Mouse (Mus musculus) mesoderm, embryonic 11.5 days (tissue): ENCODE results near the gene Ccdc103.

Experiments
- DNase-seq: peaks from one replicate; pipeline ENCODE4 v3.0.0-alpha.2; 2012; ENCODE audit warnings: low read depth, low spot score

The Ccdc103 gene

DNA sequence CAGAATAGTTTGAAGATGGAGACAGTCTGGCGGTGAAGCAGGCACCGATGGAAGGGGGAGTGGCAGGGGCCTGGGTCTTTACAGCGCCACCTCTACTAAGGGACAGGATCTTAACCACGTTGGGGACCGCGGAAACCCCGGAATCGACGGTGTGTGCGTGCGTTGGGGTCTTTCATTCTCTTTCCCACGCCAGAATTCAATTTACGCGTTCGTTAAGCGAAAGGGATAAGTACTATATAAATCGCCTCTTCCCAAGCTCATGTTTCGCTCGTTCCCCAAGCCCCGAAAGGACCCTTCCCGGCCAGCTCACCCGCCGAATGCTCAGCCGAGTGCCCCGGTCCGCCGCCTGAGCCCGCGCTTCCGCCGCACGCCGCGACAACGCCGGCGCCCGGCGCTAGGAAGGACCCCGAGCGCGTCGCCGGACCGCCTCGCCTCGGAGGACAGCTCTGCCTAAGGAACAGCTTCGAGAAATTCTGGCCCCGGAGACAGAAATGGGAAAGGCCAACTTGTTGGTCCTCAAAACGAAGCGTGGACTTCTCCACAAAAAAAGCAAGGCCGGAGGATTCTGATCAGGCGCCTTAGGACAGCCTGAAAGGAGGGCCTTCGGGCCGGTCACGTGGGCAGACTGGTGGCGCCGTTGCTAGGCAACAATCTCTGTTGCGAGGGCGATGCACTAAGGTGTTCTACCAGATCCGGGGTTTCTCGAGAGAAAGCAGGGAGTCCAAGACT lies at the start of gene Ccdc103, which contains the start of gene Eftud2:
Ccdc103 (plus strand) TSS at position 620 of the 729 bp plus-strand sequence.
Eftud2 (minus strand) TSS at position 401 of the 729 bp plus-strand sequence.
- peak; percentile 92 for DNase-seq

DNA sequence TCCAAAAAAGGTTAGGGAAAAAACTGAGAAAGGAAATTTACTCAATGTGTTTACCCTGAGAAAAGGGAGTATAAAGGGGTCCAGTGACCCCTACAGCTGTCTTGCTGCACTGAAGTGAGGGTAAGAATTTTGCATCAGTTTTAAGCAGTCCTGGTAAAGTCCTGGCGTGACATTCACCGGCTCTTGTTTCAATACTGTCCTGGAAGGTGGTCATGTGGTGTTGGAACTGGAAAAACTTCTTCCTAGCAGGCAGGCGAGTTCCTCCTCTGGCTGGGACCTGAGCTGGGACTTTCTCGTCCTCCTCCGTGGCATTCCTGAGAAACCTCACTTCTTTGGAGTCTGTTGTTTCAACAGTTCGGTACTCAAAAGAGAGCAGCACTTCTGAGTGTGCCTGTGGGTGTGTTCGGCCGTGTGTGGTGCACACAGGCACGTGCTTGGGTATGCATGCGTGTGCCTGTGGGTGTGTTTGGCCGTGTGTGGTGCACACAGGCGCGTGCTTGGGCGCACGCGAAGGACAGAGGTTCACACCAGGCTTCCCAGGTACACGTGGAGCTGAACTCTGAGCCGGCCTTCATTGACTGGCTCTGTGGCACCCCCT lies 48.2 kb upstream of the Ccdc103 start:
- no peak for DNase-seq

DNA sequence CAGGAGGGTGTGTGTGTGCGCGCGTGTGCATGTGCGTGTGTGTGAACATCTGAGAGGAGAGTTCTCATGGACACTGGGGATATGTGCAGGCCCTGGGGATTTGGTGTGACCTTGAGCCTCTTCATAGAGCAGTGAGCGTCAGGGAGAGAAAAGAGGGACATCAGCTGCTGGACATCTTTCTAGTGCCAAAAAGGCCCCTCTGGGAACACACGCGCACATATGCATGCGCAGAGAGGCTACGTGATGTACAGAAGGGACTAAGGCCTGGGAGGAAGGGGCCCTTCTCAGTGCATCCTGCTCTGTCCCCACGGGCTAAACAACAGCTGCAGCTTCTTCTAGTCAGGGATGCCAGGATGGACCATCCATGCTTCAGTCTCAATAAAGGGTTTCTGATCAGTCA lies 46.8 kb upstream of the Ccdc103 start:
- DNase-seq = no peak

DNA sequence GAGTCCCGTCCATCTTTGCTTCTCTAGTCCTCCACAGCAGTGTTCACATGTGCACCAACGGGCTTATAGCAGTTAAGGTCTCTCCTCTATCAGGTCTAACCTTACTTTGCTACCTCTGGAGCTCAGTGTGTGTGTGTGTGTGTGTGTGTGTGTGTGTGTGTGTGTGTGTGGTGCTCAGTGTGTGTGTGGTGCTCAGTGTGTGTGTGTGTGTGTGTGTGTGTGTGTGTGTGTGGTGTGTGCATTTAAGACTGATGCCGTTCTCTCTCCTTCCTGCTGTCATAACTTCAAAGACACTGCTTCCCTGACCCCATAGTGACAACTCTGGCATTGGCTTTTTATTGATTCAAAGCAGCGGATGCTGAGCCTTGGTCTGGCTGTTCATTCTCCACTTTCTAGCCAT lies 45.5 kb upstream of the Ccdc103 start, which contains the start of gene Higd1b:
Higd1b (plus strand) TSS at position 301 of the 400 bp plus-strand sequence.
- no peak for DNase-seq

DNA sequence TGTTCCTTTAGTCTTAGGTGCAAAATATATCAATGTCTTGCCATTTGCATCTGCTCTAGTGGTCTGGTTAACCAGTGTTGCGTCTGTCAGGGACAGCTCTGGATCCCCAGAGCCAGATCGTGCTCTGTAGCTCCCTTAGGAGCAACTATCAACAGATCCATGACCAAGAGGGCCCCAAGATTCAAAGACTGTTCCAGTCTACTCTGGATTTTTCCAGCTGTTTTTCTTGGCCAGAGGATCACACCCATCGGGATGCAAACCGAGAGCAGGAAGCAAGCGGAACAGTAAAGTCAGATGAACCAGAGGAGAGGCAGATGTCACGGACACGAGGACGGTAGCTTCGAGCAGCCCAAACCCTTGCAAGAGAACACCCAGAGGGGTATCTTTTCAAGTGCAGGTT lies 44.9 kb upstream of the Ccdc103 start:
- DNase-seq = no peak

DNA sequence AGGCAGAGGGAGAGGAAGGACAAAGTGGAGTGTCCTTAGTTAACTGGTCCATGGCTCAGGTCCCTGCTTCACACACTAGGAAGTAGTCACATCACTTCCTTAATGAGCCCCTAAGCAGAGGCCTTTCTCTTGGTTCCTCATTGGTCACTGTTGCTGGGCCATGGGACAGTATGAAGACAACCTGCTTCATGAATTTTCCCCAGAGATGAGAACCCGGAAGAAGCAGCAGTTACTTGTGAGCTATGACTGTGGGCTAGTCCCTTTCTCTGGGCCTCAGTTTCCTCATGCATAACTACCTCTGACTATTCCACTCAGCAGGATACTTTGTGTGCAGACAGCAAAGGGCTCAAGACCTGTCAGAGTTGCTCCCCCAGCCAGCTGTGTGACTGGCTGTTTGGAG lies 43.6 kb upstream of the Ccdc103 start:
- DNase-seq = no peak

DNA sequence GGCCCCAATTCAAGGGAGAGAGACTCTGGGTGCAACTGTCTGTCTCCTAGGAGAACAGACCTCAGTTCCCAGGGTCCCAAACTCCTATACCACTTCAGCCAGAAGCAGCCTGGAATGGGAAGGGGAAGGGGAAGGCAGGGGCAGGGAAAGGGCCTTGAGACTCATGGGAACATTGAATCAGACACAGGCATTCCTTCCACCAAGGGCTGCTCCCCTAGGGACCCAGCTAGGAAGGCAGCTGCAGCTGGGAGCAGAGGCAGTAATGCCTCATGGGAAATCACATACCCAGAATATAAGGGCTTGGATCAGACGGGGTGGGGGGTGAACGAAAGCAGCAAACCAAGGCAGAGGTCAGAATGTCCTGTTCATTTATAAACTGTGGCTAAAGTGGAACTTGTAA lies 42.9 kb upstream of the Ccdc103 start:
- no peak for DNase-seq

DNA sequence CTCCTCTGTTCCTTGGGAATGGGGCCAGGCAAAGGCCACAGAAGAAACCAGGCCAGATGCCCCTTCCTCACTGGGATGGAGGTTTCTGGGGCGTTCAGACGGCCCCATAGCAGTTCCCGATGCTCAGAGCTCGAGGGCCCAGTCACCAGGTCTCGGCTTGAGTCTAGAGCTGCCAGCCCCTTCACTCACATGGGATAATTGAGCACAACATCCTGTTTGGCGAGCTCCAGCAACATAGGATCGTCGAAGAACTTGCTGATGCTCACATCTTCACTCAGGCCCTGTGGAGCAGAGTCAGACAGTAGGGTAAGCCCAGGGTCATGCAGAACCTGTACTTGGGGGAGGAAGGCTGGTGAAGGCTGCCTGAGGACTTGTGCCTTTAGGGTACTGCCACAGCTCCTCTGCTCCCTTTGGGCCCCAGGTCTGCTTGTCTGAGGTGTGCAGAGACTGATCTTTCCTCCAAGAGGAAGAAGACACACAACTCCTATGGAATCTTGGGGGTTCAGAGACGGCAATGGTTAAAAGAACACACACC lies 42.3 kb upstream of the Ccdc103 start:
- DNase-seq = no peak

DNA sequence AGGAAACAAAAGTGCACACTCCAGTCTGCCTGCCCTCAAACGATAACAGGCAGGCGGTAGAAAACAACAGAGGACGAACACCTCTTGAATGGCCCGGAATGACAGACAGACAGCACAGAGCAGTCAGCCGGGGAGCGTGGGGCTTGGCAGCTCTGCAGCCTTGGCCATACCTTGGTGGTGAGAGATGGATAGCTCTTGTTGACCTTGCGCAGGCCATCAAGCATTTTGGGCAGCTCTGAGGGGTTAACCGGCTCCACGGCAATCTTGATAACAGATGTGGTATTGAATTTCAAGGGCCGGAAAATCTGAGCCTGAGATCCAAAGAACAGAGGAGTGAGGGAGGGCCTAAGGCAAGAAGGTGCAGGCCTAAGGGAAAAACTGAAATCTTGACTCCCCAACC lies 35.1 kb upstream of the Ccdc103 start:
- no peak for DNase-seq

DNA sequence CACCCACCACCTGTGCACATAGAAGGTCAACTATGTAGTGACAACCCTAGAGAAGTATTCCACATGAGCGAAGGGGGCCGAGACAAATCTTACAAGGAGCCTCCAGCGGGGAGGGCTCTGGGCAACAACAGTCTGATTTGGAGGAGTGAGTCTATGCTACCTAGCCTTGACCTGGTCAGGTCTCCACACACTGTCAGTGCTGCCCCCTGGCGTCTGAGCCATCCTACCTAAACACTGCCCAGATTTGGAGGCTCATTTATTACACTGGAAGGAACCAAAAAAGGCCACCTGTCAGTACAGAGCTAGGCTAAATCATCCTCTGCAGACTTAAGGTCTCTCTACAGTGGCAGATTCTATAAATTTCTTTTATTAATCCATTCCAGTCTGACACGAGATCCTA lies 29.1 kb upstream of the Ccdc103 start:
- peak; percentile 65 for DNase-seq

DNA sequence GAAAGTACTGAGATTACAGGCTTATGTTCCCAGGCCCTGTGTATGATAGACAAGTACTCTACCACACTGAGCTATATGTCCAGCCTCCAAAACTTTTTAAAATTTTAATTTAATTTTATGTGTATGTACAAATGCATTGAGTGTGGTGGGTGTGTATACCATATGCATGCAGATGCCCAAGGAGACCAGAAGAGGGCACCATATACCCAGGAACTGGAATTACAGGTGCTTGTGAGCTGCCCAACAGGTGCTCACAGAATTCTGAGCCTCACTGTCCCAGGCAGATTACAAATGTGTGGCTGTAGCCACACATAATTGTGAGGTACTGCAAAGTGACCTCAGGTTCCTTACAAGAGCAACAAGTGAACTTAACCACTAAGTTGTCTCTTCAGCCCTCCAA lies 27.2 kb upstream of the Ccdc103 start:
- no peak for DNase-seq

DNA sequence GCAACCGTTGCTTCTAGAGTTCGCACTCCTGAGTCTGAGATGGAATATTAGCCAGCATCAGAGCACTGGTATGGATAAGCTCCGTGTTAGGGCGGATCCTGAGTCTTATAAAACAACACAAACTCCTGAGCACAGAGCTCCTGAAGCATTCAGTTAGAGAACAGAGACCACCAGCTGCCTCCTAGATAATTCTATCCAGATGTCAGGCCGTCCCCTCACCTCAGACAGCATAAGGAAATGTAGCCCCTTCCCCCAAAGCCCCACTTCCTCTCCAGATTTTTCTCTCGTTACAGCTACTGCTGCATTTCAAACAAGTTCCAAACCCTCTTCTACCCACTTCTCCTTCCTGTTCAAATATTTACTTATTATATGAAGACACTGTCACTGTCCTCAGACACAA lies 25.1 kb upstream of the Ccdc103 start:
- peak; percentile 34 for DNase-seq

DNA sequence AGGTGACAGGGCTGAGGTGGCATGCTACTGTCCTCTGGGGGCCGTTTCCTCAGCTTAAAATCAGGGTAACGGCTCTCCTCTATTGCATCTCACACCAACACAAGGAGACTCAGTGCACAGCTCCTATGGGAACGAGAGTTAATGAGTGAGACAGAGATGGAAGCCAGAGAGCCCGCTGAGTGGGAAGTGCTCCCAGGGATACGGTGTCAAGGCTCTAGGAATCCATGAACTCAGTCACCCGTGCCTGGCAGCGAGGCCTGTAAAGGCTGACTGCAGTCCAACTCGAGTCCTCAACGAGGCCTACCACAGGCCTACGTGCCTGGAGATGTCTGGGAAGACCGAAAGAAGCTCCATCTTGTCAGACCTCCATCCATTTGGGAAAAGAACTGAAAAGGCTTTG lies 22.1 kb upstream of the Ccdc103 start:
- DNase-seq = no peak

DNA sequence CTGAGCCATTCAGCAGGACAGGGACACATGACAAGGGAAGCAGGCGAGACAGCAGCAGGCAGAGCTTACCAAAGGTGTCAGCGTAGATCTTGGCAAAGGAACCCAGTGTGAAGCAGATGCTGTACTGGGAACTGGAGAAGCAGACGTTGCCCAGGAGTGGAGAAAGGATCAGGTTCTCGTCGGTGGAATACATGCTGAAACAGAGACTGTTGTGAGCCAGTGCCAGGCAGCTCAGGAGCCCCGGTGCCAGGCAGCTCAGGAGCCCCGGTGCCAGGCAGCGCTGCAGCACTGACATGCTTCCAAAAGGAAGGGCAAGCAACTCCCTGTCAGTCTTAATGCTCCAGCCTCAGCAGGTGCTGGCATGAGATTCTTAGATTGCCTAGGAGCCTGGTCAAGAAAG lies 21.1 kb upstream of the Ccdc103 start:
- DNase-seq = no peak

DNA sequence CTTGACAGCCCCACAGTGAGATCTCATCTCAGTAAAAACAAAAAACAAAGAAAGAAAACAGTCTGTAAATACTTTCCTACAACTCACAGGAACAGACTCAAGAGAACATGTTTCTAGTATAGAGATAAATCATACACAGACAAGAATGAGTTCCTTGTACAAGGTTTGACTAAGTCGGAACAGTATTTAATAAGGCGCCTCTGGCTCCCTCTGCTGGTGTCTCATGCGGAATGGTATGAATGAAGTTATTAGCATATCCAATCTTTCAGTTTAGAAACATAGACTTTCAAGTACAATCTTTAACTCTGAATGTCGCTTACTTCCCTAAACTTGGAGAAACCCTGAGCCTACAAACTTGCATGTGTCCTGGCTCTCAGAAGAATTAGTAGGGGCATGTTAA lies 16.7 kb upstream of the Ccdc103 start:
- DNase-seq = peak; percentile 77

DNA sequence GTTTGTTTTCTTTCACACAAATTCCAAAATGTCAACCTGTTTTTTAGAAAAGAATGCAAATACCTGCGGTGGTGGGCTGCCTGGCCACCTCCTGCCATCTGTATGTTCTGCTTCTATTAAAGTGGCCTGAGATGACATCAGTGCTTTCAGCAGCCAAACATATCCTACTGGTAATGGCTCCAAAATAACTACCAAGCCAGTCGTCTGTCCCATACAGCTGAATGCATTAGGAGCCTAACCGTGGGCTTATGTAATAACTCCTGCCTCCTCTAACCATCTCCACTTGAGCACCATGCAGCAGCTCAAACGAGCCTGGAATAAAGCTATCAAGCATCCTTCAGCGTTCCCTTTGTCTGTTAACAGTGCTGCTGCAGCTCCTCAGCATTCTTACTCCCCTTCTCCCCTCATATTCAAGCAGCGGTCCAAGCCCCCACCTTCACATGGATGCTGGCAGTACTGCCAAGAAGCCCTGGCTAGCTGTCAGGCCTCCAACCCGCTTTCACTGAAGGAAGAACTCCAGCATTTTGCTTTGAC lies 6.1 kb upstream of the Ccdc103 start:
- no peak for DNase-seq

DNA sequence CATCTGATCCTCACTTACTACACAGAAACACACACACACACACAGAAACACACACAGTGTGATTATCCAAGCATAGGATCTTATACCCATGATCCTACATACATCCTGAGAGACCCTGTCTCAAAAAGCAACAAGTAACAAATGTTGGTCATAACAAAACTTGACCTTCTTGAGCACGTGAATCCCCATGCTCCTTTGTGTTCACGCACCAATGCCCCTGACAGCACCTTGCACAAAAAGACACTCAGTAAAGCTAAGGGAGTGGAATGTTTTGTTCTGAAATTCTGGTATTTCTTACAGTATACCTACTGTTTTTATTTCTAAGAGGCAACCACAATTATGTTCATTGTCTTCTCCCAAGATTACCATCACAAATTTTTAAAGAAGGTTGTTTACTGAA lies 1.4 kb upstream of the Ccdc103 start:
- no peak for DNase-seq

DNA sequence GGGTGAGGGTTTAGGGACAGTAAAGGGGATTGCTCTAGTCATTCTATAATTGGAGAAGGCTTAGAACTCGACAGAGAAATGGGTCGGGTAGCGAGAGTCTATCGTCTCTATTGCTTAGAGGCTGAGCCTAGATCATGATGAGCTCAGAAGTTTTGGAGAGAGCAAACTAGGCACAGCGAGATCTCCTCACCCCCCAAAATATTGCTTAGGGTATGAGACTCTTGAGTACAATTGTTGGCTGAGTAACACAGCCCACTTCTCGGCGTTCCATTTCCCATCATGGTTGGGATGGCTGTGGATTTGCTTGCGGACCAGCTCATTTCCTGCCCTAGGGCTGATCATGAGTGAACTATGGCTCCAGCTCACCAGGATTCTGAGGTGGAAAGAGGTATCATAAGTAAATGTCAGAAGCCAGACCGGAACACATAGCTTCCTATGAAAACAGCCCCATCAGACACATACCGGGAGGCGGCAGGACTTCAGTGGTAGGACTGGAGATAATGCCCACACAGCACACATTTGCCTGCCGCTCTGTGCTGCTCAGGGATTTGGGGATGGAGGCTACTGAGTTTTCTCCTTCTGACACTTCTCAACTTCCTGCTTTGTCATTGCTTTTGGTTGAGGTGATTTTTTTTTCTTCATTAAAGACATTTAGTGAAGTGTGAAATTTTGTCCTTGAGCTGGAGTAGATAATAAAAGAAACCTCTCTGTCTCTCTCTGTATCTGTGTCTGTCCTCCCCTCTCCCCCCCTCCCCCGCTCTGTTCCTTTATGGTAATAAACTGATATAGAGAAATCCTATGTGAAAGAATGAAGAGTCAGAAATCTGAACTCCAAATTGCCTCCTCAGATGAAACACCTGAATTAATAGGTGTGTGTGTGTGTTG lies 552 bp downstream of the Ccdc103 start:
- DNase-seq = no peak

DNA sequence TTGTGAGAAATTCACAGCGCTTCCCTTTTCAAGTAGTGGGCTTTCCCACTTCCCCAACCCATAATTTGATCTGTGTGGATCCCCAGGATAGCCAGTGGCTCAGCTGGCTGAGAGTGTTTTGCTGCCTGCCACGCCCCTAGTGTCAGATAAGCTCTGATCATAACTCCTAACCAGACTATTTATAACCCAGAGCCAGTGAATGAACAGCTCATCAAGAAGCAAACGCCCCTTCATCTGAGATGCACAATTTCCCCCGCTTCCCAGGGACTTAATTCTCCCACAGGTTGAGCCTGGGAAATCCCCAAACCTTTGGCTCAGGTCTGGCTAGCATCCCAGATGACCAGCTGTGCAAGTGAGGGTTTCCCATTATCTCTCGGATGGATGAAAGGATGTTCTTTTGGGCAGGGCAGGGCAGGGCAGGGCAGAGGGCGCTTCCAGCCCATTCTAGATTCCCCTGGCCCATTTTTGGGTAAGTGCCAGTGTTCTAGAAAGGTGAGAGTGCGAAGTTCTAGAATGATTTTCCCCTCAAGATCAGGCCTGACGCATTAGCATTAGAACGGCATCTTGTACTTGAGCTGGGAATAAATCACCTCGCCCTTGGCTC lies 3.7 kb downstream of the Ccdc103 start, which contains the start of gene Fam187a:
Fam187a (plus strand) TSS at position 554 of the 604 bp plus-strand sequence.
- no peak for DNase-seq

DNA sequence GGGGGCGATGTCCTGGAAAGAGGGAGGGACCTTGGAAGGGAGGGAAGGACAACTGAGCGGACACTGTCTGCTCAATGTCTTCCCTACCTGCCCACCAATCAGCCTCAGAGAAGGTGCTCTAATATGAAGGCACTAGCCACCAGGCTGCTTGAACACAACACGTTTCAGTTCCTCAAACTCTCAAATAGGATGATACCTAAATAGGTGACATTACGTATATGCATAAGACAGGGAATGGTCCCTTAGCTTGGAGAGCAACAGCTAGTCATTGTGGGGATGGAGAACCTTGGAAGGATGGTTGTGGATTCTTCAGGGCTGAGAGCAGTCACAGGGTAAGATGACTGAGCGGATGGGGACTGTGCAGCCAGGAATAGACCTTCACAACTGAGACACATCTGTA lies 6.4 kb downstream of the Ccdc103 start:
- DNase-seq = no peak

DNA sequence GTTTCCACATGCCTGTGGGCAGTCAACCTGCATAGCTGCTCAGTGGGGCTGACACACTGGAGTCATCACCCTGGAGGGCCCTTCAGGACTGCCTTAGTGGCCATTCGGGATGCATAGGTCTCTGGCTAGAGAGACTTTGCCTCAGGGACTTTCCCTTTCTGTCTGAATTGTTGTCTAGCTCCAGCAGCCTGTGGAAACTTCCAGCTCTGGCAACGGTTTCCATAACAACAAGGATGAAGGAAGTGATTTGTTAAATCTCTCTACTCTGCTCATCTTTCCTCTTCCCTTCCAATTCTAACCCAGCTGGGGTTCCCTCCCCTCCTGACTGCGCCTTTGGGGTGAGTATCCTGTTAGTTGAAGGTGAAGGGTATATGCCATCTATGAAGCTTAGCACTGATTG lies 7.1 kb downstream of the Ccdc103 start:
- no peak for DNase-seq
